Mouse (Mus musculus): ENCODE measurements at regions not wholly inside any gene's neighbourhood (a gene's known extent, or its start where the extent isn't known, plus 50 kb on each side); places are given as distances from the start of the nearest gene placed in this dataset.
"Not testable (repeated sequence)": the region's sequence is repeated elsewhere in the genome, so short reads cannot be mapped to it uniquely, and the experiment has no call there.

DNA sequence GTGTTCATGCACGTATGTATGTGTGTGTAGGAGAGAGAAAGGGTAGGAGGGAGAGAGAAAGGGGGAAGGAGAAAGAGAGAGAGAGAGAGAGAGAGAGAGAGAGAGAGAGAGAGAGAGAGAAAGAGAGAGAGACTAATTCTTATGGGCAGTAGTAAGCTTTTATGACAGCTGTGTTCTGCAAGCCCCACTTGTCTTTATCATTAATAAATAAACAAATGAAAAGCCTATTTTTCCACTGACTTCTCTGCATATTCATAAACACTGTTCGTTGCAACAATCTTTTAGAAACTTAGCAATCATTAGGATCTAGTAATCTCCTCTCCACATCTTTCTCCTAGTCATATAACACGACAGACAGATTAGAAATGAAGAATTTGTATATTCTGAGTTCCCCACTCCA lies 131.2 kb upstream of the Meox2 start:
- Histone ChIP-seq H3K36me3 (ENCODE audit: control insufficient read depth, insufficient read depth) (no peaks in the 10 kb centered on the region), H3K9me3 (ENCODE audit: control insufficient read depth, low read length) (no peaks in the 10 kb centered on the region), H3K4me2 (ENCODE audit: low read length) (no peak overlapping the region), H3K27me3 (replicated peaks; ENCODE audit: control insufficient read depth, insufficient read depth, low read length) (no peaks in the 10 kb centered on the region), H3K27ac (ENCODE audit: low read length) (no peak overlapping the region), H3K4me1 (replicated peaks; ENCODE audit: control insufficient read depth, insufficient read depth, low read length) (no peaks in the 10 kb centered on the region), H3K9ac (replicated peaks; ENCODE audit: low read depth, low read length) (no peak overlapping the region), H3K4me3 (replicated peaks; ENCODE audit: low read length) (no peak overlapping the region)
- no peak for ATAC-seq
- 85% methylated on average over 3 of the region's 3 CpGs for WGBS

DNA sequence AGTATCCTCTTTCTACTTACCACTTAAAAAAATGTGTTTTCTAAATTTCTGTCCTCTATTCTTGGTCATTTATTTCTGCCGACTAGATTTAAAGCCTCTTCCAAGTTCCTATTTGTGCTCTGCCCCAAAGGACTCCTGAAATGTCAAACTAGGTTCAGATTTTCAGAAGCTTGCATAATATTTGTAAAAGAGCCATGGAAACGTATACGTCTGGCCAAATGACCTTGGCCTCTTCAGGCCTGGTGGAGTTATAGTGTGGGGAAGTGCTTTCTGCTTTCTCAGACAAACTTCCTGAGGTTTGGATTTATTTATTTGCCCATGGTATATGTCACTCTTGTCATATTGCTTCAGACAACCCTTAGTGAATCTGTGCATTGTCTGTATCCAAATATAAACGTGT lies 117.2 kb upstream of the Meox2 start:
- Histone ChIP-seq H3K36me3 (ENCODE audit: control insufficient read depth, insufficient read depth) (no peaks in the 10 kb centered on the region), H3K4me1 (replicated peaks; ENCODE audit: control insufficient read depth, insufficient read depth, low read length) (no peaks in the 10 kb centered on the region), H3K9me3 (ENCODE audit: control insufficient read depth, low read length) (no peaks in the 10 kb centered on the region), H3K27ac (ENCODE audit: low read length) (no peak overlapping the region), H3K9ac (replicated peaks; ENCODE audit: low read depth, low read length) (no peak overlapping the region), H3K4me2 (ENCODE audit: low read length) (no peak overlapping the region), H3K4me3 (replicated peaks; ENCODE audit: low read length) (no peak overlapping the region), H3K27me3 (replicated peaks; ENCODE audit: control insufficient read depth, insufficient read depth, low read length) (no peaks in the 10 kb centered on the region)
- WGBS, result 84% methylated on average over 4 of the region's 4 CpGs
- ATAC-seq, result no peak

DNA sequence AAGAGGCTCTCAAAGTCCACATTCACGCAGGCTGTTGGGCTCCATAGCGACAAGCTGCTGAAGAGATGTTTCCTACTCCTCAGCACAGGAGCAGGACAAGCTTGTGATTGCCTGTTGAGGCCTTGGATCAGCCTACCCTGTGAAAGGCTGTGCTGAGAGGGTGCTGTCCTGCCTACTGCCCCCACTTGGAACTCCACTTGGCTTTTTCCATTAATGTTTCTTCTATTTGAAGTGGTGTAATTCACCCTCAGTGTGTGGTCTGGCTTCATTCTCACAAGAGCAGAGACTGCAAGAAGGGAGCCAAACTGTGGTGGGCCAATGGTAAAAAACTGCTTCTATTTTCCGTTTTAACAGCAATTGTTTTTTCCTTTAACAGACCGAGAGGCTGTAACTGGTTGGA lies 116.4 kb upstream of the Meox2 start:
- Histone ChIP-seq H3K36me3 (ENCODE audit: control insufficient read depth, insufficient read depth) (no peaks in the 10 kb centered on the region), H3K4me1 (replicated peaks; ENCODE audit: control insufficient read depth, insufficient read depth, low read length) (no peaks in the 10 kb centered on the region), H3K9me3 (ENCODE audit: control insufficient read depth, low read length) (no peaks in the 10 kb centered on the region), H3K4me3 (replicated peaks; ENCODE audit: low read length) (no peak overlapping the region), H3K27ac (ENCODE audit: low read length) (no peak overlapping the region), H3K4me2 (ENCODE audit: low read length) (no peak overlapping the region), H3K27me3 (replicated peaks; ENCODE audit: control insufficient read depth, insufficient read depth, low read length) (no peaks in the 10 kb centered on the region), H3K9ac (replicated peaks; ENCODE audit: low read depth, low read length) (no peak overlapping the region)
- no peak for ATAC-seq
- 86% methylated on average over 4 of the region's 4 CpGs for WGBS

DNA sequence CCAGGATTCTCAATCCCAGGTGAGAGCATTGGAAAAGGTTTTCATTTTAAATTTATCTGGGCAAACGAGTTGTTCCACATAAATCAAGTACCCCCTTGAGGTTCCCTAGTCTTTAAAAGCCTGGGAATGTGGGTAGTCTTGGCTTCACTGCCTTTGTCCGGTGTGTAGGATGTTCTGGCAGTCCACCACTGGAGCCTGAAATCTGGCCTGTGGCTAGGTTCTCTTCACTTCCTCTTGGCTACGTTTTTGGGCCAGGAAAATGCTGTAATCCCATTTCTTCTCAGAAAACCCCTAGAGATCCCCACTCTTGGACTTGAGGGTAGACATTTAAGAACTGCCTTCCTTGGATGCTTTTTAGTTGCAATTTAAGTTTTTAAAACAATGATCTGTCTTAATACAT lies 106.9 kb upstream of the Meox2 start:
- Histone ChIP-seq H3K9ac (replicated peaks; ENCODE audit: low read depth, low read length) (no peak overlapping the region), H3K4me2 (ENCODE audit: low read length) (no peak overlapping the region), H3K36me3 (ENCODE audit: control insufficient read depth, insufficient read depth) (no peaks in the 10 kb centered on the region), H3K4me3 (replicated peaks; ENCODE audit: low read length) (no peak overlapping the region), H3K4me1 (replicated peaks; ENCODE audit: control insufficient read depth, insufficient read depth, low read length) (no peaks in the 10 kb centered on the region), H3K27me3 (replicated peaks; ENCODE audit: control insufficient read depth, insufficient read depth, low read length) (no peaks in the 10 kb centered on the region), H3K27ac (ENCODE audit: low read length) (no peak overlapping the region), H3K9me3 (ENCODE audit: control insufficient read depth, low read length) (no peaks in the 10 kb centered on the region)
- no peak for ATAC-seq
- WGBS, result 79% methylated on average over 3 of the region's 3 CpGs

DNA sequence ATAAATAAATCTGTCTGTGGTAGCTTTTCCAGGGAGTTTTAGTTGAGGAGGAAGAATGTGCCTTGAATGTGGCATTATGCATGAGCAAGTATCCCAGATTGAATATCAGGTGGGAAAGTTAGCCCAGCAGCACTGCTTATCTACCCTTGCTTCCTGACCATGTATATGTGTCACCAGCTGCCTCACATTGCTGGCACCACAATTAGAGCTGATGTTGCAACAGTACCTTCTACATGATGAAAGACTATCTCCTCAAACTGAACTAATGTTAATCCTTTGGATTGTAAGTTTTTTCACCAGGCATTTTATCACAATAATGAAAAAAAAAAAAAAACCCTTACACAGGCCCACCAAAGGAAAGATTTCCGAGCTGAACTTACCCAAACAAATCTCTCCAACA lies 103.1 kb upstream of the Meox2 start:
- no peak overlapping the region for H3K9ac ChIP-seq (replicated peaks; ENCODE audit: low read depth, low read length)
- H3K4me3 ChIP-seq (replicated peaks; ENCODE audit: low read length), result no peak overlapping the region
- H3K9me3 ChIP-seq (ENCODE audit: control insufficient read depth, low read length), result no peaks in the 10 kb centered on the region
- no peaks in the 10 kb centered on the region for H3K36me3 ChIP-seq (ENCODE audit: control insufficient read depth, insufficient read depth)
- H3K4me2 ChIP-seq (ENCODE audit: low read length), result no peak overlapping the region
- no peaks in the 10 kb centered on the region for H3K4me1 ChIP-seq (replicated peaks; ENCODE audit: control insufficient read depth, insufficient read depth, low read length)
- WGBS, result 89% methylated on average over 1 of the region's 1 CpGs
- H3K27me3 ChIP-seq (replicated peaks; ENCODE audit: control insufficient read depth, insufficient read depth, low read length), result no peaks in the 10 kb centered on the region
- no peak overlapping the region for H3K27ac ChIP-seq (ENCODE audit: low read length)
- ATAC-seq, result no peak

DNA sequence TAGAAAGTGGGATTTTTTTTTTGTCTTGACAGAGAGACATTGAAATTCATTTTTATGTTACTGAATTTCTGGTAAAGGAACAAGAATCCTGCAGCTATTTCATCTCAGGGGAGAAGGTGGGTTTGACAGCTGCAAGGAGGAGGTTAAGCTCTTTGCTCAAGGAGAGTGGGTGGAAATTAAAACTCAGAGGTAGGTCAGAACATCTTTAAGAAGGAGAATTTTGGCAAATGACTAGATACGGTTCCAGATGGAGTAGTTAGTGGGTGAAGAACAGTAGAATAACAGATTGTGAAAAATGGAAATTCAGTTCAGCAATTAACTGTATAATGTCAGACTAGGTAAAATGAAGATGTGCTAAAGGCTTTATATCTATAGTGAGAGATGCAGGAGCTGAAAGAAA lies 98.0 kb upstream of the Meox2 start:
- no peak overlapping the region for H3K9ac ChIP-seq (replicated peaks; ENCODE audit: low read depth, low read length)
- H3K36me3 ChIP-seq (ENCODE audit: control insufficient read depth, insufficient read depth), result no peaks in the 10 kb centered on the region
- H3K4me1 ChIP-seq (replicated peaks; ENCODE audit: control insufficient read depth, insufficient read depth, low read length), result no peaks in the 10 kb centered on the region
- H3K9me3 ChIP-seq (ENCODE audit: control insufficient read depth, low read length), result no peaks in the 10 kb centered on the region
- H3K4me3 ChIP-seq (replicated peaks; ENCODE audit: low read length), result no peak overlapping the region
- 81% methylated on average over 1 of the region's 1 CpGs for WGBS
- no peaks in the 10 kb centered on the region for H3K27me3 ChIP-seq (replicated peaks; ENCODE audit: control insufficient read depth, insufficient read depth, low read length)
- no peak for ATAC-seq
- no peak overlapping the region for H3K4me2 ChIP-seq (ENCODE audit: low read length)
- H3K27ac ChIP-seq (ENCODE audit: low read length), result no peak overlapping the region

DNA sequence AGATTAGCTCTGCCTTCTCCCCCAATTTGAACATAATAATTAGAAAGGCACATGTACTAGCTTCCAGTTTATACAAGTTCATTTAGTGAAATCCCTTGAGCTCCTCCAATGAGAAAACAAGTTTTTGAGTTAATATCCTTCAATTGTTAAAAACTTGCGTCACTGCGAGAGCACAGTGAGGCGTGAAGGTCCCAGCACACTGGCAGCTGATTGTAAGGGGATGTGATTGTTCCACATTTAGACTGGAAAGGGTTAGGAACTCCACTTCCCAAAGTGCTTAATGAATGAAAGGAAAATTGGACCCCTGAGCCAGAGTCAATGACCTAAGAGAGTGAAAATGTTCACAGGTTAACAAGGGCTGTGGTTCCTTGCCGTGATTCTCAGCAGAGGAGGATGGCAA lies 93.9 kb upstream of the Meox2 start:
- no peak overlapping the region for H3K4me2 ChIP-seq (ENCODE audit: low read length)
- no peak for ATAC-seq
- H3K4me3 ChIP-seq (replicated peaks; ENCODE audit: low read length), result no peak overlapping the region
- 35% methylated on average over 4 of the region's 4 CpGs for WGBS
- H3K4me1 ChIP-seq (replicated peaks; ENCODE audit: control insufficient read depth, insufficient read depth, low read length), result no peaks in the 10 kb centered on the region
- H3K9me3 ChIP-seq (ENCODE audit: control insufficient read depth, low read length), result no peaks in the 10 kb centered on the region
- no peak overlapping the region for H3K9ac ChIP-seq (replicated peaks; ENCODE audit: low read depth, low read length)
- no peak overlapping the region for H3K27ac ChIP-seq (ENCODE audit: low read length)
- H3K27me3 ChIP-seq (replicated peaks; ENCODE audit: control insufficient read depth, insufficient read depth, low read length), result no peaks in the 10 kb centered on the region
- no peaks in the 10 kb centered on the region for H3K36me3 ChIP-seq (ENCODE audit: control insufficient read depth, insufficient read depth)

DNA sequence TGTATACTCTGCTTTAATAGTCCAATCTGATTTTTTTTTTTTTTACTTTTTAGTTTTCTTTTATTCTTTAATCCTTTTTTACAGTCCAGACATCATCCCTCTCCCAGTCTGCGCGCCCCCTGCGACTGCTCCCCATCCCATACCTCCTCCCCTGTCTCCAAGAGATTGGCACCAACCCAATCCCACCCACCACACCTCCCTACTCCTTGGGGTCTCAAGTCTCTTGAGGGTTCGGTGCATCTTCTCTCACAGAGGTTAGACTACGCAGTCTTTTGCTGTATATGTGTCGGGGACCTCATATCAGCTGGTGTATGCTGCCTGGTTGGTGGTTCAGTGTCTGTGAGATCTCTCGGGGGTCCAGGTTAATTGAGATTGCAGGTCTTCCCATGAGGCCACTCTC lies 93.4 kb upstream of the Meox2 start:
- not testable (repeated sequence) for H3K9ac ChIP-seq (replicated peaks; ENCODE audit: low read depth, low read length); H3K36me3 ChIP-seq (ENCODE audit: control insufficient read depth, insufficient read depth); H3K9me3 ChIP-seq (ENCODE audit: control insufficient read depth, low read length); H3K4me3 ChIP-seq (replicated peaks; ENCODE audit: low read length); H3K4me1 ChIP-seq (replicated peaks; ENCODE audit: control insufficient read depth, insufficient read depth, low read length); H3K4me2 ChIP-seq (ENCODE audit: low read length); ATAC-seq; H3K27me3 ChIP-seq (replicated peaks; ENCODE audit: control insufficient read depth, insufficient read depth, low read length); H3K27ac ChIP-seq (ENCODE audit: low read length)
- 95% methylated on average over 7 of the region's 7 CpGs for WGBS

DNA sequence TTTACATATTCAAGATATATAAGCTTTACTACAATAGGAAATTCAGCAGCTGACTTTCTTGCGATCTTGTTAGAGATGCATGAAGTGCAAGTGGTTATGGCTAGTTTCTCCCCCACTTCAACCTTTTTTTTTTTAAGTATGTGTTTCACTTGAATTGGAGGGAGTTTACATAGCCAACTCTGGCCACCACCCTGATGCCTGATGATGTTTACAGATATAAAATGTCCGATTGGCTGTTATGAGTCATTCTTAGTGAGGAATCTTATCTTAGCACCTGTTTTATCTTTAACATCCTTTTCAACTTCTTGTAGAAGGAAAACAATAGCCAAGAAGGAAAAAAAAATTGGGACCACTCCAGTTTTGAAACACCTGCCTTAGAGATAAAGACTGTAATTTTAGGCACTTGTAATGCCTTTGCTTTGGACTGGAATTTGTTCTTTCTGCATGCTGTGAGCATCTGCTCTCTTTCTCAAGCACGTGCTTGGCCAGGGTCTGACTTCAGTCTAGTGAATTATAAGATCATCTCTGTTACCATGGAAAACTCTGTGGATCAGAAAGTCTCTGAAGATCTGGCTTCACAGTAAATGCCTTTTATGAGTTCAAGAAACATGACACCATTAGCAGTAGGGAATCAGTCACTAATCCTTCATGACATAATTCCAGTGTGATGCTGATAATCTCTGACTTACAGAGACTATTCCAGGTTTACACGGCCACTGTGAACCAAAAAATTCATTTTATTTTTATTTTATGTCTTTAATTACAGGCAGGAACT lies 92.7 kb upstream of the Meox2 start:
- Histone ChIP-seq H3K9ac (replicated peaks; ENCODE audit: low read depth, low read length) (no peak overlapping the region), H3K27me3 (replicated peaks; ENCODE audit: control insufficient read depth, insufficient read depth, low read length) (no peaks in the 10 kb centered on the region), H3K4me1 (replicated peaks; ENCODE audit: control insufficient read depth, insufficient read depth, low read length) (no peaks in the 10 kb centered on the region), H3K9me3 (ENCODE audit: control insufficient read depth, low read length) (no peaks in the 10 kb centered on the region), H3K27ac (ENCODE audit: low read length) (no peak overlapping the region), H3K4me3 (replicated peaks; ENCODE audit: low read length) (no peak overlapping the region), H3K4me2 (ENCODE audit: low read length) (no peak overlapping the region), H3K36me3 (ENCODE audit: control insufficient read depth, insufficient read depth) (no peaks in the 10 kb centered on the region)
- 56% methylated on average over 4 of the region's 4 CpGs for WGBS
- no peak for ATAC-seq

DNA sequence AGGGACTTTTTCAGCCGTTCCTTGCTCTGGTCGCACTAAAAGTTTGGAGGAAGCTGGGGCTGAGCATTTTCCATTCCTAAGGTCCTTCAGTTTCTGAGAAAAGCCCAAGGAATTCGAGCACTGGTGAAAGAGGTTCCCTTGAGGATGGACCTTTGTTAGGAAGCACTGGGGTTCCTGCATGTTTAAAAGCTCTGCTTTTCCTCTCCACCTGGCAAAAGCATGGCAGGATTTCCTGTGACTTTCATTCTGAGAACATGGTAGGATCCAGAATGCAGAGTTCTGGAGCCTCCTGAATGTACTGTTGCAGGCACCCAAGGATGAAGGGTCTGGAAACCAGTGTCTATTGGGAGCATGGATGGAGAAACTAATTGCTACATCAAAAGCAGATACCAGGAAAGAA lies 61.1 kb upstream of the Meox2 start:
- Histone ChIP-seq H3K4me2 (ENCODE audit: low read length) (no peak overlapping the region), H3K4me3 (replicated peaks; ENCODE audit: low read length) (no peak overlapping the region), H3K36me3 (ENCODE audit: control insufficient read depth, insufficient read depth) (no peaks in the 10 kb centered on the region), H3K9me3 (ENCODE audit: control insufficient read depth, low read length) (no peaks in the 10 kb centered on the region), H3K4me1 (replicated peaks; ENCODE audit: control insufficient read depth, insufficient read depth, low read length) (no peaks in the 10 kb centered on the region), H3K27ac (ENCODE audit: low read length) (no peak overlapping the region), H3K9ac (replicated peaks; ENCODE audit: low read depth, low read length) (no peak overlapping the region), H3K27me3 (replicated peaks; ENCODE audit: control insufficient read depth, insufficient read depth, low read length) (no peaks in the 10 kb centered on the region)
- WGBS, result 75% methylated on average over 3 of the region's 3 CpGs
- no peak for ATAC-seq
